Mouse (Mus musculus) neural tube, embryonic 15.5 days (tissue): ENCODE data around the gene Gps2. TPM values are rescaled to one million over a fixed set of nuclear protein-coding genes. Genes with fewer than 3 reads are reported as not detected.
A peak's percentile ranks its signal among the peaks of the same experiment; 100 is the strongest.
"Not testable (repeated sequence)": the region's sequence is repeated elsewhere in the genome, so short reads cannot be mapped to it uniquely, and the experiment has no call there.

Experiments used
- ATAC-seq: fragments of 200-750 bp; cut with Nextera tagmentation; 2 replicates; pipeline ENCODE4 v1.8.0; 2017; ENCODE audit warnings: mild to moderate bottlenecking, moderate TSS enrichment, moderate library complexity; ENCODE audit not compliant: low FRiP score
- H3K27ac ChIP-seq: fragments of 300-500 bp; sonication (generic); replicated peaks from 2 replicates; pipeline ENCODE4 v1.5.1; 2015; ENCODE audit warnings: mild to moderate bottlenecking, inconsistent platforms
- H3K27me3 ChIP-seq: fragments of 300-500 bp; sonication (generic); replicated peaks from 2 replicates; pipeline ENCODE4 v1.6.1; 2015; ENCODE audit warnings: inconsistent platforms
- H3K36me3 ChIP-seq: fragments of 300-500 bp; sonication (generic); 2 replicates; pipeline ENCODE4 v1.6.1; 2015; ENCODE audit warnings: inconsistent platforms
- H3K4me1 ChIP-seq: fragments of 300-500 bp; sonication (generic); 2 replicates; pipeline ENCODE4 v1.6.1; 2015; ENCODE audit warnings: inconsistent platforms
- H3K4me2 ChIP-seq: fragments of 300-500 bp; sonication (generic); 2 replicates; pipeline ENCODE4 v1.6.1; 2015; ENCODE audit warnings: inconsistent platforms, mild to moderate bottlenecking, moderate library complexity
- H3K4me3 ChIP-seq: fragments of 300-500 bp; sonication (generic); replicated peaks from 2 replicates; pipeline ENCODE4 v1.5.1; 2015; ENCODE audit warnings: mild to moderate bottlenecking, inconsistent platforms
- H3K9ac ChIP-seq: fragments of 300-500 bp; sonication (generic); replicated peaks from 2 replicates; pipeline ENCODE4 v1.6.1; 2015; ENCODE audit warnings: mild to moderate bottlenecking, inconsistent platforms
- H3K9me3 ChIP-seq: fragments of 300-500 bp; sonication (generic); replicated peaks from 2 replicates; pipeline ENCODE4 v1.6.1; 2016; ENCODE audit warnings: inconsistent platforms
- WGBS: fragments of 180-500 bp; shearing (Covaris S2); methylation state at CpG from one replicate; pipeline ENCODE4 v1.1.7; 2015; ENCODE audit warnings: mixed read lengths; 5-methylcytosine and 5-hydroxymethylcytosine counted together
- polyA plus RNA-seq: library from polyadenylated mRNA; unstranded; fragments of >200 nt; fragmentation: Nextera tagmentation; extraction: Ambion mirVana; gene quantifications from 2 replicates; pipeline ENCODE4 v1.2.1, GENCODE M21; 2015

Gps2 gene
- polyA plus RNA-seq, 1 experiment from 2014 or later: 63.1 TPM

GRCm38 (mm10) chr11:69910781-69911560, 2.7 kb upstream of the Gps2 start:
- 97% methylated on average over 17 of the region's 17 CpGs for WGBS
- no peak overlapping the region for H3K4me3 ChIP-seq
- no peak overlapping the region for H3K9ac ChIP-seq
- no peaks in the 10 kb centered on the region for H3K9me3 ChIP-seq
- H3K27me3 ChIP-seq: no peaks in the 10 kb centered on the region
- H3K4me1 ChIP-seq: peaks cover 29% of the 10 kb centered on the region
- no peak overlapping the region for H3K27ac ChIP-seq
- H3K4me2 ChIP-seq: no peak overlapping the region
- no peak for ATAC-seq
- H3K36me3 ChIP-seq: peaks cover 87% of the 10 kb centered on the region

- no peak overlapping the region for H3K4me3 ChIP-seq
- H3K9ac ChIP-seq: no peak overlapping the region
- no peaks in the 10 kb centered on the region for H3K27me3 ChIP-seq
- no peak overlapping the region for H3K27ac ChIP-seq
- H3K36me3 ChIP-seq: peaks cover 87% of the 10 kb centered on the region
- no peak overlapping the region for H3K4me2 ChIP-seq
- no peaks in the 10 kb centered on the region for H3K9me3 ChIP-seq
- H3K4me1 ChIP-seq: peaks cover 34% of the 10 kb centered on the region
- ATAC-seq: no peak
- WGBS: 91% methylated on average over 6 of the region's 6 CpGs
Observed at GRCm38 (mm10) chr11:69911701-69912100, 2.0 kb upstream of the Gps2 start.

- Histone ChIP-seq H3K9ac (peak overlapping the region; percentile 82), H3K4me1 (peaks cover 36% of the 10 kb centered on the region), H3K9me3 (no peaks in the 10 kb centered on the region), H3K27me3 (no peaks in the 10 kb centered on the region), H3K36me3 (peaks cover 87% of the 10 kb centered on the region), H3K27ac (peak overlapping the region; percentile 94; the same call in 1 of the 2 replicates), H3K4me2 (peak overlapping the region; percentile 99), H3K4me3 (peak overlapping the region; percentile 92)
- WGBS: 84% methylated on average over 15 of the region's 15 CpGs
- peak; percentile 18 for ATAC-seq
Observed at GRCm38 (mm10) chr11:69912716-69913530, 765 bp upstream of the Gps2 start.

GRCm38 (mm10) chr11:69914372-69914764, 680 bp downstream of the Gps2 start:
- Histone ChIP-seq H3K4me3 (peak overlapping the region; percentile 92), H3K27me3 (no peaks in the 10 kb centered on the region), H3K27ac (peak overlapping the region; percentile 94), H3K9me3 (no peaks in the 10 kb centered on the region), H3K9ac (peak overlapping the region; percentile 82), H3K4me2 (peak overlapping the region; percentile 99), H3K36me3 (peaks cover 85% of the 10 kb centered on the region), H3K4me1 (peaks cover 49% of the 10 kb centered on the region)
- ATAC-seq: no peak
- WGBS: under 1% methylated on average over 17 of the region's 17 CpGs

- H3K4me1 ChIP-seq: peaks cover 55% of the 10 kb centered on the region
- 40% methylated on average over 9 of the region's 9 CpGs for WGBS
- no peak overlapping the region for H3K27ac ChIP-seq
- H3K4me3 ChIP-seq: peak overlapping the region; percentile 92
- no peaks in the 10 kb centered on the region for H3K9me3 ChIP-seq
- H3K27me3 ChIP-seq: no peaks in the 10 kb centered on the region
- peaks cover 79% of the 10 kb centered on the region for H3K36me3 ChIP-seq
- H3K9ac ChIP-seq: peak overlapping the region; percentile 82
- H3K4me2 ChIP-seq: peak overlapping the region; percentile 99
- no peak for ATAC-seq
Observed at GRCm38 (mm10) chr11:69914917-69915430, 1.3 kb downstream of the Gps2 start.

GRCm38 (mm10) chr11:69915667-69916627, 2.3 kb downstream of the Gps2 start:
- ATAC-seq: no peak
- Histone ChIP-seq H3K4me3 (0 out of 2 replicates have a peak overlapping the region, but pooled peaks have one; percentile 1), H3K4me2 (peak overlapping the region; percentile 99), H3K4me1 (peaks cover 59% of the 10 kb centered on the region), H3K27ac (no peak overlapping the region), H3K36me3 (peaks cover 69% of the 10 kb centered on the region), H3K9me3 (no peaks in the 10 kb centered on the region), H3K27me3 (no peaks in the 10 kb centered on the region), H3K9ac (no peak overlapping the region)
- WGBS: 74% methylated on average over 5 of the region's 5 CpGs

GRCm38 (mm10) chr11:69916652-69917378, 3.1 kb downstream of the Gps2 start:
- H3K4me1 ChIP-seq: peaks cover 59% of the 10 kb centered on the region
- not testable (repeated sequence) for H3K4me2 ChIP-seq, H3K27me3 ChIP-seq, H3K27ac ChIP-seq, H3K9ac ChIP-seq, ATAC-seq, H3K4me3 ChIP-seq, H3K9me3 ChIP-seq
- peaks cover 61% of the 10 kb centered on the region for H3K36me3 ChIP-seq
- WGBS: 68% methylated on average over 7 of the region's 7 CpGs

- no peak overlapping the region for H3K4me2 ChIP-seq
- whole genome bisulfite sequencing: 92% methylated on average over 8 of the region's 8 CpGs
- no peak overlapping the region for H3K9ac ChIP-seq
- H3K27me3 ChIP-seq: no peaks in the 10 kb centered on the region
- no peak overlapping the region for H3K4me3 ChIP-seq
- no peak overlapping the region for H3K27ac ChIP-seq
- H3K9me3 ChIP-seq: no peaks in the 10 kb centered on the region
- peaks cover 63% of the 10 kb centered on the region for H3K4me1 ChIP-seq
- no peak for ATAC-seq
- H3K36me3 ChIP-seq: peaks cover 54% of the 10 kb centered on the region
Observed at GRCm38 (mm10) chr11:69917379-69917948, 3.8 kb downstream of the Gps2 start.

- no peak for ATAC-seq
- Histone ChIP-seq H3K9me3 (no peaks in the 10 kb centered on the region), H3K4me2 (no peak overlapping the region), H3K36me3 (peaks cover 48% of the 10 kb centered on the region), H3K4me1 (peaks cover 64% of the 10 kb centered on the region), H3K9ac (no peak overlapping the region), H3K27ac (no peak overlapping the region), H3K4me3 (no peak overlapping the region), H3K27me3 (no peaks in the 10 kb centered on the region)
- 83% methylated on average over 5 of the region's 5 CpGs for WGBS
Observed at GRCm38 (mm10) chr11:69918118-69918517, 4.4 kb downstream of the Gps2 start.

- H3K4me3 ChIP-seq: peak overlapping the region; percentile 87
- peak overlapping the region; percentile 92; the same call in 1 of the 2 replicates for H3K9ac ChIP-seq
- peaks cover 59% of the 10 kb centered on the region for H3K4me1 ChIP-seq
- H3K27me3 ChIP-seq: no peaks in the 10 kb centered on the region
- no peaks in the 10 kb centered on the region for H3K9me3 ChIP-seq
- peak overlapping the region; percentile 95 for H3K4me2 ChIP-seq
- H3K36me3 ChIP-seq: peaks cover 45% of the 10 kb centered on the region
- no peak for ATAC-seq
- WGBS: 84% methylated on average over 9 of the region's 9 CpGs
- peak overlapping the region; percentile 95; the same call in 1 of the 2 replicates for H3K27ac ChIP-seq
Observed at GRCm38 (mm10) chr11:69919053-69919452, 5.4 kb downstream of the Gps2 start.
